Mouse (Mus musculus): ENCODE data around the gene Olfr954. TPM values are rescaled to one million over a fixed set of nuclear protein-coding genes. Genes with fewer than 3 reads are reported as not detected.

Olfr954 gene
- polyA plus RNA-seq (2015; fragmentation: Nextera tagmentation; extraction: Ambion mirVana): not detected in 2 replicates

DNA sequence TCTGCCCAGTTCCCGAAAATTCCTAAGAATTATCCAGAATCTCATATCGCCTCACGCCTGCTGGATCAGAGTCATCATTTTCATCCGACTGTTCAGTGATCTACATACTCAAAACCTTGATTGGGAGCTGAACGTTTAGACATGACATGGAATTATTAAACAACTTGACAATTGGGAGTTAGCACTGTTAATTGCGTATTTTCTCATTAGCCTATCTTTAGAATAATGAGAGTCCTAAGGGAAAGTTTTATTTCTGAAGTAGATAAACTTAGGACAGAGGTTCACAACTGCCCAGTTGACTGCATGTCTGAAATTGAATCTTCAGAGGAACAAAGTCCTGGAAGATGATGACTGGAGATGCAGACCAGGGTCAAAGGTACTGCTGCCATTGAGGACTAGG is at the start of gene Olfr954:
Olfr954 (plus strand) TSS at position 301 of the 400 bp plus-strand sequence.
- no peak for ATAC-seq (ENCODE audit: extremely low read depth, insufficient number of reproducible peaks, low FRiP score, low TSS enrichment)
- 75% methylated on average over 6 of the region's 6 CpGs for WGBS
- no peaks in the 10 kb centered on the region for H3K36me3 ChIP-seq
- H3K4me2 ChIP-seq: no peak within 1 kb of the TSS
- H3K9me3 ChIP-seq: no peaks in the 10 kb centered on the region
- no peak within 1 kb of the TSS for H3K9ac ChIP-seq
- no peaks in the 10 kb centered on the region for H3K4me1 ChIP-seq
- H3K4me3 ChIP-seq: no peak within 1 kb of the TSS
- H3K27me3 ChIP-seq (replicated peaks): no peaks in the 10 kb centered on the region
- no peak within 1 kb of the TSS for H3K27ac ChIP-seq (replicated peaks)

DNA sequence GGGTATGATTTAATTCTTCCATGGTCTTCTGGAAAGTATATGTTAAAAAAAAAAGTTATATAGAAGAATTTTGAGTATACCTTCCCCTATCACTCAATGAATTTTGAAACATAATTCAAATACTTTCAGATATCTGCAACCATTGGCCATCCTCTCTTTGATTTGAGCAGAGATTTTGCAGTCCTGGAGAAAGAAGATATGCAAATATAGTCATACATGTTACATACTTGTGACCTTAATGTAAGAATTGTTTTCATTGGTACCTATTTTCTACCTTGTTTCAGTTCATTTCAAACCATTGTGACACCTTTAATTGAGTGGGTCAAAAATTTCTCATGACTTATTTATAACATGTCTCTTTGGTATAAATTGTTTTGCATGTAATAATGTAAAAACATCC is 29.5 kb upstream of the Olfr954 start, which contains the start of gene Olfr952:
Olfr952 (minus strand) TSS at position 101 of the 400 bp plus-strand sequence.
- no peak within 1 kb of the TSS for H3K4me3 ChIP-seq
- no peaks in the 10 kb centered on the region for H3K36me3 ChIP-seq
- H3K9ac ChIP-seq: no peak within 1 kb of the TSS
- H3K4me1 ChIP-seq: no peaks in the 10 kb centered on the region
- no peaks in the 10 kb centered on the region for H3K9me3 ChIP-seq
- H3K27ac ChIP-seq (replicated peaks): no peak within 1 kb of the TSS
- no peak for ATAC-seq (ENCODE audit: extremely low read depth, insufficient number of reproducible peaks, low FRiP score, low TSS enrichment)
- no peak within 1 kb of the TSS for H3K4me2 ChIP-seq
- H3K27me3 ChIP-seq (replicated peaks): no peaks in the 10 kb centered on the region

DNA sequence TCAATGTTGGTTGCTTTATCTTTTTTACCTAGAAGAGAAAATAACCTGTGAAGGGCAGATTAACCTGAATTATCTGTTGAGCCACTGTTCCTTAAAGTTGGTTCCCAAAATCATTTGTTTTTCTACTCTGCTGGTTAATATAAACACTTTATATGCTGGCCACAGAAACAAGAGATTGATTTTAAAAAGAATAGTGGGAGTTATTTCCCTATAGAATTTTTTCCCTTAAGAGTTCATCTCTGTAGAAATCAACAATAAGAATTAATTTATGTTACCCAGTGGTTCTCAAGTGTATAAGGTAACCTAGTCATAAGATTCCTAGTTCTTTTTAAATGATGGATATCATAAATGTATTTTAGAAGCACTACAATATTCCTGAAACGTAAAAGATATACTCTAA is 15.3 kb downstream of the Olfr954 start, which contains the start of gene Olfr955:
Olfr955 (minus strand) TSS at position 101 of the 400 bp plus-strand sequence.
- H3K36me3 ChIP-seq: no peaks in the 10 kb centered on the region
- no peaks in the 10 kb centered on the region for H3K4me1 ChIP-seq
- no peak within 1 kb of the TSS for H3K27ac ChIP-seq (replicated peaks)
- ATAC-seq (ENCODE audit: extremely low read depth, insufficient number of reproducible peaks, low FRiP score, low TSS enrichment): no peak
- no peaks in the 10 kb centered on the region for H3K9me3 ChIP-seq
- H3K4me3 ChIP-seq: no peak within 1 kb of the TSS
- no peak within 1 kb of the TSS for H3K9ac ChIP-seq
- H3K27me3 ChIP-seq (replicated peaks): no peaks in the 10 kb centered on the region
- 43% methylated on average over 1 of the region's 1 CpGs for WGBS
- H3K4me2 ChIP-seq: no peak within 1 kb of the TSS

DNA sequence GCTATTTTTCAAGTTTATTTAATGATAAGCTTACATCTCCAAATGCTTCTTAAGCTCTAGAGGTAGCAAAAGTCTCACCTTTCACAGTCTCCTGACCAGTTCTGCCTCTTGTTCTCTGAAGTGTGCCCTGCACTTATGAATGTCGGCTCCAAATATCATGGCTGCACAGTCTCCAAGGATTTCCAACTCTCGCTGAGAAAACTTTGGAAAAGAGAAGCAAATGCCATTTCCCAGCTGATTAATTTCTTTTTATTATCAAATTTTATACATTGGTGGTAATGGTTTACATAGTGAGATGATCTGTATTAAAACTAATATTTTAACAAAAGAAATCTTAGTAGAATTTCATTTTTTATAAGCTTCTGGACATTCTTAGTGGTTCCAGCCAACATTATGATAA is 37.4 kb downstream of the Olfr954 start, which contains the start of gene Olfr44:
Olfr44 (minus strand) TSS at position 101 of the 400 bp plus-strand sequence.
- H3K4me2 ChIP-seq: no peak within 1 kb of the TSS
- 71% methylated on average over 2 of the region's 2 CpGs for WGBS
- H3K27ac ChIP-seq (replicated peaks): no peak within 1 kb of the TSS
- no peak within 1 kb of the TSS for H3K9ac ChIP-seq
- no peak within 1 kb of the TSS for H3K4me3 ChIP-seq
- H3K4me1 ChIP-seq: no peaks in the 10 kb centered on the region
- H3K27me3 ChIP-seq (replicated peaks): no peaks in the 10 kb centered on the region
- H3K9me3 ChIP-seq: no peaks in the 10 kb centered on the region
- H3K36me3 ChIP-seq: no peaks in the 10 kb centered on the region
- ATAC-seq (ENCODE audit: extremely low read depth, insufficient number of reproducible peaks, low FRiP score, low TSS enrichment): no peak

DNA sequence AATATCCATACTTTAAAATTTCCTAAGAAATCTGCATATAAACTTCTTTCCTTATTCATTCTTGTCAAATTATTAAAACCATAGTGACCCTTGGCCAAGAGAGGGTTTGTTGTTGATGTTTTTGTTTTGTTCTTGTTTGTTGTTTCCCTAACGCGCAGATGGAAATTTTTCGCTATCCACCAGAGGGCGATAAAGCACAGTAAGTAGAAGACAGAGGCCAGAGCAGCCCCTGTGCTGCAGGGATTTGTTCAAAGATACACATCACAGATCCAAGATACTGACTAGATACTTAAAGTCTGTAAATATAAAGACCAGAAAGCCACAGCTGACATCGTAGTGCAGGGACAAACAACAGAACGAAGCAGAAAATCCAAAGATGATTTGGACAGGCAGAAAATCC is 52.5 kb downstream of the Olfr954 start:
- no peaks in the 10 kb centered on the region for H3K9me3 ChIP-seq
- 10% methylated on average over 6 of the region's 6 CpGs for WGBS
- H3K27ac ChIP-seq (replicated peaks): no peak overlapping the region
- H3K9ac ChIP-seq: no peak overlapping the region
- H3K4me2 ChIP-seq: no peak overlapping the region
- no peaks in the 10 kb centered on the region for H3K27me3 ChIP-seq (replicated peaks)
- no peak overlapping the region for H3K4me3 ChIP-seq
- no peaks in the 10 kb centered on the region for H3K4me1 ChIP-seq
- H3K36me3 ChIP-seq: no peaks in the 10 kb centered on the region
- ATAC-seq (ENCODE audit: extremely low read depth, insufficient number of reproducible peaks, low FRiP score, low TSS enrichment): no peak

DNA sequence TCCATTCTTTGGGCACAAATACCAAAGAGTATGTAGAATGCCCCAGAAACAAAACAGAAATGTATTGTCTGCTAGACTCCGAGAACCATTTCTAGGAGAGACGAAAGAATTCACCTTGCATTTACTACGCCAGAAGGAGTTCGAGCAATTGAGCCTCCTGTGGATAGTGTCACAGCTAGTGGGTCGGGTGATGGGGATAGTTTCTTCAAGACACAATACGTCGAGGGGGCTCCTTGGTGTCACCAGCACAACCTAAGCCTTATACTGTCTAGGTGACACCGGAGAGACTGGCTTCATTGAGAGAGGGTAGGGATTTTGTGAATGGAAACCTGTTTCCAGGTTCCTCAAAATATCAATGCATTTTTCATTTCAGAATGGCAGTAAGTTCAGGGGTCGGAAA is 52.9 kb downstream of the Olfr954 start:
- H3K4me1 ChIP-seq: no peaks in the 10 kb centered on the region
- 70% methylated on average over 9 of the region's 9 CpGs for WGBS
- H3K4me2 ChIP-seq: no peak overlapping the region
- no peak overlapping the region for H3K4me3 ChIP-seq
- H3K36me3 ChIP-seq: no peaks in the 10 kb centered on the region
- H3K27ac ChIP-seq (replicated peaks): no peak overlapping the region
- H3K9me3 ChIP-seq: no peaks in the 10 kb centered on the region
- ATAC-seq (ENCODE audit: extremely low read depth, insufficient number of reproducible peaks, low FRiP score, low TSS enrichment): no peak
- no peak overlapping the region for H3K9ac ChIP-seq
- no peaks in the 10 kb centered on the region for H3K27me3 ChIP-seq (replicated peaks)

Other genes with a start within 250 kb of the Olfr954 start
- gene Olfr1537, start 206.7 kb upstream of the Olfr954 start, polyA plus RNA-seq (2015; fragmentation: Nextera tagmentation; extraction: Ambion mirVana): not detected in 2 replicates
- not detected in 2 replicates for gene Olfr945, start 179.9 kb upstream of the Olfr954 start, polyA plus RNA-seq (2015; fragmentation: Nextera tagmentation; extraction: Ambion mirVana)
- gene Olfr948, start 130.7 kb upstream of the Olfr954 start, polyA plus RNA-seq (2015; fragmentation: Nextera tagmentation; extraction: Ambion mirVana): not detected in 2 replicates
- gene Olfr951, start 69.3 kb upstream of the Olfr954 start, polyA plus RNA-seq (2015; fragmentation: Nextera tagmentation; extraction: Ambion mirVana): not detected in 2 replicates
- gene Olfr952, start 29.6 kb upstream of the Olfr954 start, polyA plus RNA-seq (2015; fragmentation: Nextera tagmentation; extraction: Ambion mirVana): not detected in 2 replicates
- gene Olfr955, start 15.2 kb downstream of the Olfr954 start, polyA plus RNA-seq (2015; fragmentation: Nextera tagmentation; extraction: Ambion mirVana): not detected in 2 replicates
- gene Olfr44, start 37.3 kb downstream of the Olfr954 start, polyA plus RNA-seq (2015; fragmentation: Nextera tagmentation; extraction: Ambion mirVana): not detected in 2 replicates
- gene Olfr957, start 59.1 kb downstream of the Olfr954 start, polyA plus RNA-seq (2015; fragmentation: Nextera tagmentation; extraction: Ambion mirVana): not detected in 2 replicates
- not detected in 2 replicates for gene Olfr958, start 97.4 kb downstream of the Olfr954 start, polyA plus RNA-seq (2015; fragmentation: Nextera tagmentation; extraction: Ambion mirVana)
- not detected in 2 replicates for gene Olfr959, start 118.9 kb downstream of the Olfr954 start, polyA plus RNA-seq (2015; fragmentation: Nextera tagmentation; extraction: Ambion mirVana)
- 10.3 and 10.8 TPM in 2 replicates for gene AW551984, start 147.7 kb downstream of the Olfr954 start, polyA plus RNA-seq (2015; fragmentation: Nextera tagmentation; extraction: Ambion mirVana)
- gene Olfr148, start 154.0 kb downstream of the Olfr954 start, polyA plus RNA-seq (2015; fragmentation: Nextera tagmentation; extraction: Ambion mirVana): not detected in 2 replicates
- not detected in 2 replicates for gene Olfr960, start 164.7 kb downstream of the Olfr954 start, polyA plus RNA-seq (2015; fragmentation: Nextera tagmentation; extraction: Ambion mirVana)
- not detected in 2 replicates for gene Olfr961, start 188.4 kb downstream of the Olfr954 start, polyA plus RNA-seq (2015; fragmentation: Nextera tagmentation; extraction: Ambion mirVana)
- not detected in 2 replicates for gene Olfr963, start 210.5 kb downstream of the Olfr954 start, polyA plus RNA-seq (2015; fragmentation: Nextera tagmentation; extraction: Ambion mirVana)

Data from heart, embryonic 13.5 days (tissue).